Mouse (Mus musculus): ENCODE results near the gene Mib2. TPM values are rescaled to one million over a fixed set of nuclear protein-coding genes. Genes with fewer than 3 reads are reported as not detected.
"Not testable (repeated sequence)": the region's sequence is repeated elsewhere in the genome, so short reads cannot be mapped to it uniquely, and the experiment has no call there.

Mib2 gene
- polyA plus RNA-seq, 1 experiment from 2014 or later = 27.8 TPM

DNA sequence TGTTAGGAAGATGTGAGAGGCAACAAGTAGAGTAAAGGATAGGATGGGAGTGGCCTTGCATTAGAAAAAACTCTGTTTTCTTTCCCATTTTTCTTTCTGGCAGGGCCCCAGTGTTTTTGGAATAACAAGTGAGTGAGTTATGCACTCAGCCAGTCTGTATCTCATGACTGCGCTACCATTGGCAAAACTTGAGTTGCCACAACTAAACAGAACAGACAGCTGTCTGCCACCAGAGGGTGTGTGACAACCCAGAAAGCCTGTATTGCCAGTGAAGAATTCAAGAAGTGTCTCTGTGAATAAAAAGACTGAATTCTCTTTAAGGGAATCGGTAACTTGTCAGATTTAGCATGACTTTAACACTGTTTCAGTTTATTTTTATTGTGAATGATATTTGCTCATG, 7.0 kb upstream of the Mib2 start:
- 73% methylated on average over 2 of the region's 2 CpGs for WGBS
- Histone ChIP-seq H3K27me3 (ENCODE audit: control insufficient read depth, insufficient read depth, low read depth, low read length) (no peaks in the 10 kb centered on the region), H3K36me3 (ENCODE audit: control insufficient read depth, insufficient read depth, low read length) (no peaks in the 10 kb centered on the region), H3K4me3 (ENCODE audit: low read length) (no peak overlapping the region), H3K4me2 (ENCODE audit: low read depth, low read length) (no peak overlapping the region), H3K9ac (ENCODE audit: low read length) (no peak overlapping the region), H3K9me3 (ENCODE audit: control insufficient read depth, low read length) (no peaks in the 10 kb centered on the region), H3K4me1 (replicated peaks; ENCODE audit: control insufficient read depth, insufficient read depth, low read length) (no peaks in the 10 kb centered on the region), H3K27ac (ENCODE audit: low read length) (no peak overlapping the region)
- ATAC-seq (ENCODE audit: low read depth) = no peak

DNA sequence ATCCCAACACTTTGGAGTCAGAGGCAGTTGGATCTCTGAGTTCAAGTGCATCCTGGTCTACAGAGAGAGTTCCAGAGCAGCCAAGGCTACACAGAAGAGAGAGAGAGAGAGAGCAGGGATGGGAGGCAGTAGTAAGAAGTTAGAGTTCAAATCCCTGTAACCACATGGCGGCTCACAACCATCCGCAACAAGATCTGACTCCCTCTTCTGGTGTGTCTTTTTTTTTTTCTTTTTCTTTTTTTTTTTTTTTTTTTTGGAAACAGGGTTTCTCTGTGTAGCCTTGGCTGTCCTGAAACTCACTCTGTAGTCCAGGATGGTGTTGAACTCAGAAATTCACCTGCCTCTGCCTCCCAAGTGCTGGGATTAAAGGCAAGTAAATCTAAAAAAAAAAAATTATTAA, 3.1 kb upstream of the Mib2 start:
- H3K27ac ChIP-seq (ENCODE audit: low read length) = no peak overlapping the region
- no peak overlapping the region for H3K4me3 ChIP-seq (ENCODE audit: low read length)
- H3K4me2 ChIP-seq (ENCODE audit: low read depth, low read length) = no peak overlapping the region
- H3K4me1 ChIP-seq (replicated peaks; ENCODE audit: control insufficient read depth, insufficient read depth, low read length) = peaks cover 9% of the 10 kb centered on the region
- H3K27me3 ChIP-seq (ENCODE audit: control insufficient read depth, insufficient read depth, low read depth, low read length) = no peaks in the 10 kb centered on the region
- no peak for ATAC-seq (ENCODE audit: low read depth)
- no peak overlapping the region for H3K9ac ChIP-seq (ENCODE audit: low read length)
- no peaks in the 10 kb centered on the region for H3K36me3 ChIP-seq (ENCODE audit: control insufficient read depth, insufficient read depth, low read length)
- WGBS = 52% methylated on average over 2 of the region's 2 CpGs
- no peaks in the 10 kb centered on the region for H3K9me3 ChIP-seq (ENCODE audit: control insufficient read depth, low read length)

DNA sequence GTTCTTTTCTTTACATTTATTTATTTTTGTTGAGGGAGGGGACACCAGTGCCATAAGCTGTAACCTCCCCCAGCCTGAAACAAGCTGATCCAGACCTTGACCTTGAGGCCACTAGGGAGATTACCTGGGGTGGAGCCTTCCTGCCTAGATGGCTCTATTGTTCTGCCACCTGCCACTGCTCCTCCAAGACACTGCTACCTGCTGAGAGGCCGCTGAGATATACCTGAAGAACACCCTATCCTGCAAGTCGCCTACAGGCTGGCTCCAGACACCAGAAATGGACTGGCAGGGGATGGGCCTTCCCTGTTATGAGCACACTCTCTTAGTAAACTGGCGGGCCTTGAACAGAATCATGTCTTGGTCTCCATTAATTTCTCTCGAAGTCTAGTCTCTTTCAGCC, 1.2 kb upstream of the Mib2 start:
- 52% methylated on average over 4 of the region's 4 CpGs for WGBS
- H3K36me3 ChIP-seq (ENCODE audit: control insufficient read depth, insufficient read depth, low read length); H3K4me1 ChIP-seq (replicated peaks; ENCODE audit: control insufficient read depth, insufficient read depth, low read length); H3K9me3 ChIP-seq (ENCODE audit: control insufficient read depth, low read length); H3K9ac ChIP-seq (ENCODE audit: low read length); H3K27me3 ChIP-seq (ENCODE audit: control insufficient read depth, insufficient read depth, low read depth, low read length); ATAC-seq (ENCODE audit: low read depth); H3K4me2 ChIP-seq (ENCODE audit: low read depth, low read length); H3K4me3 ChIP-seq (ENCODE audit: low read length); H3K27ac ChIP-seq (ENCODE audit: low read length): not testable (repeated sequence)

DNA sequence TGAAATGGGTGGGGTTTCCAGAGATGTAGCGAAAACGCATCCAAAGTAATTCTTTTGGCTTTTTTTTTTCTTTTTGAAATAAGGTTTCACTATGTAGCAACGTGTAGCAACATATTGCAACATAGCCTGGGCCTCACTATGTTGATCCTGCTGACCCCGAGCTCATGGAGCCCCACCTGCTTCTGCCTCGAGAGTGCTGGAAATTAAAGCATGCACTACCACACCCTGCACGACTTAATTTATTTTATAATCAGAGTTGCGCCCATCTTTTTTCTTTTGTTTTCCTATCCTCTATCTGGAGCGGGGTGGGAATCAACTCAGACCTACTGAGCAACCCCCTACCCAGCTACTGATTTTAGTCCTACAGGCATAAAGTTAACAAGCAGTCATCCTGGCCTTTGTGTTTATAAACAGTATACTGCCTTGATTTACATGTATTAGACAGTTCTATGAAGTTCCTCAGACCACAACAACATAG, 639 bp upstream of the Mib2 start:
- H3K9ac ChIP-seq (ENCODE audit: low read length) = peak overlapping the region; percentile 90
- H3K4me3 ChIP-seq (ENCODE audit: low read length) = peak overlapping the region; percentile 92
- 3% methylated on average over 8 of the region's 8 CpGs for WGBS
- peak overlapping the region; percentile 61 for H3K4me2 ChIP-seq (ENCODE audit: low read depth, low read length)
- peaks cover 9% of the 10 kb centered on the region for H3K4me1 ChIP-seq (replicated peaks; ENCODE audit: control insufficient read depth, insufficient read depth, low read length)
- no peaks in the 10 kb centered on the region for H3K27me3 ChIP-seq (ENCODE audit: control insufficient read depth, insufficient read depth, low read depth, low read length)
- peak; percentile 11 for ATAC-seq (ENCODE audit: low read depth)
- no peak overlapping the region for H3K27ac ChIP-seq (ENCODE audit: low read length)
- no peaks in the 10 kb centered on the region for H3K36me3 ChIP-seq (ENCODE audit: control insufficient read depth, insufficient read depth, low read length)
- no peaks in the 10 kb centered on the region for H3K9me3 ChIP-seq (ENCODE audit: control insufficient read depth, low read length)

DNA sequence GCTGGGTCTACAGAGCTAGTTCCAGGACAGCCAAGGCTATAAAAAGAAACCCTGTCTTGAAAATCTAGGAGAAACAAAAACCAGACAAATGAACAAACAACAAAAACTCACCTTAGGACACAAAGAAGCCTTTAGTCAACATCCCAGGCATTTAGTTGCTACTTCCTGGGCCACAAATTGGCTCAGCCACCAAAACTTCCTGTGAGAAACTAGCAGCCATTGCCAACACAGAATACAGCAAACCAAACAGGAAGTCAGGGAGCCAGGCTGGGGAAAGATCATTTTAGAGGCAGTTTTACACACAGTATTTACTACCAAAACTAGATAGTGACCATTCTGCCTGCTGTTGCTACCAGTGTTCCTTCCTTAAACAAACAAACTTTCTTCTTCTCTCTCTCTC, 2.1 kb downstream of the Mib2 start:
- H3K36me3 ChIP-seq (ENCODE audit: control insufficient read depth, insufficient read depth, low read length) = peaks cover 2% of the 10 kb centered on the region; the same call in 1 of the 2 replicates
- no peak overlapping the region for H3K4me3 ChIP-seq (ENCODE audit: low read length)
- H3K4me2 ChIP-seq (ENCODE audit: low read depth, low read length) = no peak overlapping the region
- no peak for ATAC-seq (ENCODE audit: low read depth)
- no peaks in the 10 kb centered on the region for H3K9me3 ChIP-seq (ENCODE audit: control insufficient read depth, low read length)
- H3K27me3 ChIP-seq (ENCODE audit: control insufficient read depth, insufficient read depth, low read depth, low read length) = no peaks in the 10 kb centered on the region
- no peak overlapping the region for H3K9ac ChIP-seq (ENCODE audit: low read length)
- H3K27ac ChIP-seq (ENCODE audit: low read length) = peak overlapping the region; percentile 2; the same call in 1 of the 2 replicates
- peaks cover 9% of the 10 kb centered on the region for H3K4me1 ChIP-seq (replicated peaks; ENCODE audit: control insufficient read depth, insufficient read depth, low read length)

DNA sequence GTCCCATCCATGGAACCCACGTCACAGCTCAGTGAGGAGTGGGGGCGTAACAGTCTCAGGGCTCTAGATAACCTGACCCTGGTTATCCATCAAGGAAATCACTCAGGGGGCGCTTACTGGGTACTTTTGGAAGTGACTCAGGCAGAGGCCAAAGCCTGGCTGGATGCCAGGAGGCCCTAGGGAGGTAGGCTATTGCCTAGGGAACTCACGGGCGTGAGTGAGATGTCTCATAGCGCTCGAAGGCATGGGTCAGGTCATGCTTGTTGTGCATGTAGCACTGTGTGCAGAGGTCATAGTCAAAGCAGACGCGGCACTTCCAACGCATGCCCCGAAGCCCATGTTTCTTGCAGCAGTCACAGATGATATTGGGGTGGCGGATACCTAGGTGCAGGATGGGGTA, 8.4 kb downstream of the Mib2 start:
- 0 out of 2 replicates have a peak, but pooled peaks cover 3% of the 10 kb centered on the region for H3K4me1 ChIP-seq (replicated peaks; ENCODE audit: control insufficient read depth, insufficient read depth, low read length)
- no peak overlapping the region for H3K4me2 ChIP-seq (ENCODE audit: low read depth, low read length)
- 63% methylated on average over 12 of the region's 12 CpGs for WGBS
- H3K4me3 ChIP-seq (ENCODE audit: low read length) = no peak overlapping the region
- no peaks in the 10 kb centered on the region for H3K9me3 ChIP-seq (ENCODE audit: control insufficient read depth, low read length)
- H3K27me3 ChIP-seq (ENCODE audit: control insufficient read depth, insufficient read depth, low read depth, low read length) = no peaks in the 10 kb centered on the region
- H3K27ac ChIP-seq (ENCODE audit: low read length) = no peak overlapping the region
- H3K9ac ChIP-seq (ENCODE audit: low read length) = no peak overlapping the region
- 0 out of 2 replicates have a peak, but pooled peaks have one; percentile 15 for ATAC-seq (ENCODE audit: low read depth)
- H3K36me3 ChIP-seq (ENCODE audit: control insufficient read depth, insufficient read depth, low read length) = peaks cover 5% of the 10 kb centered on the region

DNA sequence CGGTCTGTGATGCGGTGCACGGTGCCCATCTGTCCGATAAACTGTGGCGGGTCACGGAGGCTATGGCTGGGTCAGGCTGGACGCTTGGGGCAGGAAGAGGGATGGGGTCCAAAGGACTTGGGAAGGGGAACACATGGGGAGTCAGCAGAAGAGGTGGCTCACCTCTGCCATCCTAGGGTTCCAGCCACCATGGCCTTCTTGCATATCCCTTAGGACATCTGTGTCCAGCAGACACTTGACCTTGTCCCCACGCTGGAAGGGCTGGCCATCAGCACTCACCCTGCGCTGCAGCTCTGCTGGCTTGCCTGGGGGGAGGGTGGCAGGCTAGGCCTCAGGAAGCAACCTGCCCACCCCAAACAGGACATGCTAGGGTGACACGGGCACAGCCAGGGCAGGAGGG, 10.0 kb downstream of the Mib2 start:
- Histone ChIP-seq H3K9me3 (ENCODE audit: control insufficient read depth, low read length) (no peaks in the 10 kb centered on the region), H3K4me3 (ENCODE audit: low read length) (no peak overlapping the region), H3K9ac (ENCODE audit: low read length) (no peak overlapping the region), H3K4me2 (ENCODE audit: low read depth, low read length) (no peak overlapping the region), H3K4me1 (replicated peaks; ENCODE audit: control insufficient read depth, insufficient read depth, low read length) (peaks cover 17% of the 10 kb centered on the region), H3K36me3 (ENCODE audit: control insufficient read depth, insufficient read depth, low read length) (peaks cover 5% of the 10 kb centered on the region), H3K27ac (ENCODE audit: low read length) (no peak overlapping the region), H3K27me3 (ENCODE audit: control insufficient read depth, insufficient read depth, low read depth, low read length) (peaks cover 4% of the 10 kb centered on the region)
- 91% methylated on average over 10 of the region's 10 CpGs for WGBS
- ATAC-seq (ENCODE audit: low read depth) = no peak

DNA sequence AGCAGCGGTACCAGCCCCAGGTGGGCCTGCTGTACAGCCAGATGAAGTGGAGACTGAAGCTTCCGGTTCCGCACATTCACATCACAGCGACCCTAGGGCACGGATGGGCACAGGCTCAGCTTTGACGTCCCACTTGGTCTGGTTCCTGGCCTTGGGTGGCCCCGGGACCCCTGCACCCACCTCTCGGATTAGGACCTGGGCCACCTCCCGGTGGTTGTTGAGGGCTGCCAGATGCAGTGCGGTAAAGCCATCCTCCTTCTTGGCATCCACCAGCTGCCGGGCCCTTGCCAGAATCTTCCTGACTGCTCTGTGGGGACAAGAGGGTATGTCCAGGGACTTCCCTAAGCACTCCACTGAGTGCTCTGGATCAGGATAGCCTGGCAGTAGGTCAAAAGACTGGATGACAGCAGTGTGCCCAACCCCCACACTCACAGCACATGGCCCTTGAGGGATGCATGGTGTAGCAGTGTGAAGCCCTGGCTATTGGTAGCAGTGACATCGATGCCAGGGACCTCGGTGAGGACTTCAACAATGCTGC, 12.7 kb downstream of the Mib2 start:
- Histone ChIP-seq H3K36me3 (ENCODE audit: control insufficient read depth, insufficient read depth, low read length) (peaks cover 5% of the 10 kb centered on the region), H3K4me3 (ENCODE audit: low read length) (no peak overlapping the region), H3K4me1 (replicated peaks; ENCODE audit: control insufficient read depth, insufficient read depth, low read length) (peaks cover 41% of the 10 kb centered on the region), H3K9me3 (ENCODE audit: control insufficient read depth, low read length) (no peaks in the 10 kb centered on the region), H3K9ac (ENCODE audit: low read length) (no peak overlapping the region), H3K27me3 (ENCODE audit: control insufficient read depth, insufficient read depth, low read depth, low read length) (peaks cover 11% of the 10 kb centered on the region), H3K27ac (ENCODE audit: low read length) (no peak overlapping the region), H3K4me2 (ENCODE audit: low read depth, low read length) (no peak overlapping the region)
- no peak for ATAC-seq (ENCODE audit: low read depth)
- 87% methylated on average over 13 of the region's 13 CpGs for WGBS

DNA sequence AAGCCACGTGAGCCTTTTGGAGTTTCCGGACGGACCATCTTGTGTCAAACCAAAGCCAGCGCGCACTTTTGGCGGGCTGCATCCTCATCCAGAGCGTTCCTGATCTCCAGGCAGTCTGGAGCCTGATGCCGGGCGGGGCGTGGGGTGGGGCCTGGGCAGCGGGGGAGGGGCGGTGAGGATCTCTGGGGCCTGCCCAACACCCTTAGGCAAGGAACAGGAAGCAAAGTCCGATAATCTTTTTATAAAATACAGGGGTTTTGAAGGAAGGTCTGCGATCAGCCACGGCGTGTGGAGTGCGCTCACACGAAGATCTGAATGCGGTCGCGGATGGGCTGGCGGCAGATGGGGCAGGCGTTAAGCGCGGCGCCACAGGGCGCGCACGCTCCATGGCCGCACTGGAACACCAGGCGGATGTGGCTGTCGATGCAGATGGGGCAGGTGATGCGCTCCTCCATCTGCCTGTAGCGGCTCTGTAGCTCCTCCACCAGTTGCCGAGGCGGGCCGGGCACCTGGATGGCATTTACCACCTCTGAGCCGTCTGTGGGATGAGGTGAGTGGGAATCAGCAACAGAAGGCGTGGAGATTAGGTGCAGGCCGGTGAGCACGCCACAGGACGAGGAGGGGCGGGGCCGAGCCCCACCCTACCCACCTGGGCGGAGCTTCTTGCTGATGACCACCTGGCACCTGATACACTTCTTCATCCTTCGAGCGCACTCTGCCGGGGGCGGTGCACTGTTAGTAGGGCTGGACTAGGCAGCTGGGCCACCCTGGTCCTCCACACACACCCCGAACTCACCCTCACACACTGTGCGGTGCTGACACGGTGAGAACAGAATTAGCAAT, 14.3 kb downstream of the Mib2 start:
- ATAC-seq (ENCODE audit: low read depth) = peak; percentile 71
- H3K9me3 ChIP-seq (ENCODE audit: control insufficient read depth, low read length) = no peaks in the 10 kb centered on the region
- H3K4me3 ChIP-seq (ENCODE audit: low read length) = peak overlapping the region; percentile 54
- peak overlapping the region; percentile 68 for H3K9ac ChIP-seq (ENCODE audit: low read length)
- H3K4me1 ChIP-seq (replicated peaks; ENCODE audit: control insufficient read depth, insufficient read depth, low read length) = peaks cover 41% of the 10 kb centered on the region
- peaks cover 16% of the 10 kb centered on the region for H3K36me3 ChIP-seq (ENCODE audit: control insufficient read depth, insufficient read depth, low read length)
- H3K27ac ChIP-seq (ENCODE audit: low read length) = no peak overlapping the region
- peaks cover 11% of the 10 kb centered on the region for H3K27me3 ChIP-seq (ENCODE audit: control insufficient read depth, insufficient read depth, low read depth, low read length)
- 4% methylated on average over 52 of the region's 52 CpGs for WGBS
- H3K4me2 ChIP-seq (ENCODE audit: low read depth, low read length) = peak overlapping the region; percentile 76
